Mouse (Mus musculus) CD8-positive naive resting alpha-beta T cell, adult 2 months (primary cell): ENCODE data around the gene Usp37.
"Not testable (repeated sequence)": the region's sequence is repeated elsewhere in the genome, so short reads cannot be mapped to it uniquely, and the experiment has no call there.

ENCODE experiments used
- DNase-seq, 2 experiments: peaks; one replicate each; pipeline ENCODE4 v3.0.0; 2022; ENCODE audit warnings: low read depth in 2 of 2, low spot score in 2 of 2

Usp37 gene

GRCm38 (mm10) chr1:74397919-74398451 is 146.1 kb downstream of the Usp37 start:
- DNase-seq, result peak; percentile 68 to 82

- peak; percentile 55 to 61 for DNase-seq
These were observed 146.7 kb downstream of the Usp37 start for GRCm38 (mm10) chr1:74397268-74397918.

GRCm38 (mm10) chr1:74396456-74397222 is 147.4 kb downstream of the Usp37 start:
- not testable (repeated sequence) for DNase-seq

- DNase-seq, result no peak
These were observed 148.8 kb downstream of the Usp37 start for GRCm38 (mm10) chr1:74395290-74395689.

GRCm38 (mm10) chr1:74394858-74395257 is 149.2 kb downstream of the Usp37 start:
- no peak for DNase-seq

- DNase-seq, result no peak
These were observed 149.8 kb downstream of the Usp37 start for GRCm38 (mm10) chr1:74394311-74394710.

- DNase-seq, result no peak
These were observed 150.4 kb downstream of the Usp37 start for GRCm38 (mm10) chr1:74393697-74394096.

- no peak for DNase-seq
These were observed 151.1 kb downstream of the Usp37 start for GRCm38 (mm10) chr1:74393010-74393409.

- no peak for DNase-seq
These were observed 151.6 kb downstream of the Usp37 start for GRCm38 (mm10) chr1:74392446-74392994.

GRCm38 (mm10) chr1:74391844-74392441 is 152.1 kb downstream of the Usp37 start:
- peak; percentile 44 to 49 for DNase-seq

GRCm38 (mm10) chr1:74390924-74391748 is 152.9 kb downstream of the Usp37 start, which contains the start of gene Ctdsp1:
Gene Ctdsp1 (plus strand): TSS chr1:74391509.
- DNase-seq, result peak; percentile 83 to 91

- DNase-seq, result peak; percentile 64 to 76
These were observed 153.7 kb downstream of the Usp37 start for GRCm38 (mm10) chr1:74390287-74390906.

- peak; percentile 48 to 61 for DNase-seq
These were observed 154.2 kb downstream of the Usp37 start for GRCm38 (mm10) chr1:74389831-74390286.

GRCm38 (mm10) chr1:74388398-74388920 is 155.6 kb downstream of the Usp37 start:
- no peak for DNase-seq

GRCm38 (mm10) chr1:74387386-74387988 is 156.6 kb downstream of the Usp37 start:
- DNase-seq, result no peak

- DNase-seq, result peak; percentile 92 to 99
These were observed 157.2 kb downstream of the Usp37 start for GRCm38 (mm10) chr1:74386714-74387385.

- DNase-seq, result no peak
These were observed 157.7 kb downstream of the Usp37 start for GRCm38 (mm10) chr1:74386363-74386713.

GRCm38 (mm10) chr1:74385531-74385930 is 158.6 kb downstream of the Usp37 start:
- DNase-seq, result no peak
